Mouse (Mus musculus) kidney, embryonic 16.5 days (tissue): Measurements from ENCODE around the gene Clic4. TPM values are rescaled to one million over a fixed set of nuclear protein-coding genes. Genes with fewer than 3 reads are reported as not detected.

Source experiments
- ATAC-seq: fragments of 200-750 bp; cut with Nextera tagmentation; 2 replicates; pipeline ENCODE4 v1.8.0; 2017; ENCODE audit warnings: moderate TSS enrichment; ENCODE audit not compliant: low FRiP score, low TSS enrichment
- H3K27ac ChIP-seq: fragments of 300-500 bp; sonication (generic); 2 replicates; pipeline ENCODE4 v1.5.1; 2014; ENCODE audit warnings: low read length
- H3K27me3 ChIP-seq: fragments of 300-500 bp; sonication (generic); 2 replicates; pipeline ENCODE4 v1.6.1; 2014; ENCODE audit warnings: low read length, control low read depth, mixed read lengths; ENCODE audit not compliant: insufficient read depth
- H3K36me3 ChIP-seq: fragments of 300-500 bp; sonication (generic); 2 replicates; pipeline ENCODE4 v1.6.1; 2014; ENCODE audit warnings: low read length, control low read depth, mixed read lengths; ENCODE audit not compliant: insufficient read depth
- H3K4me1 ChIP-seq: fragments of 300-500 bp; sonication (generic); 2 replicates; pipeline ENCODE4 v1.6.1; 2014; ENCODE audit warnings: low read length, control low read depth, mixed read lengths; ENCODE audit not compliant: insufficient read depth
- H3K4me2 ChIP-seq: fragments of 300-500 bp; sonication (generic); replicated peaks from 2 replicates; pipeline ENCODE4 v1.6.1; 2014; ENCODE audit warnings: low read depth, low read length
- H3K4me3 ChIP-seq: fragments of 300-500 bp; sonication (generic); 2 replicates; pipeline ENCODE4 v1.5.1; 2014; ENCODE audit warnings: mild to moderate bottlenecking, low read length
- H3K9ac ChIP-seq: fragments of 300-500 bp; sonication (generic); replicated peaks from 2 replicates; pipeline ENCODE4 v1.6.1; 2014; ENCODE audit warnings: low read length
- H3K9me3 ChIP-seq: fragments of 300-500 bp; sonication (generic); 2 replicates; pipeline ENCODE4 v1.6.1; 2016; ENCODE audit warnings: low read length, control low read depth
- WGBS: fragments of 180-500 bp; shearing (Covaris S2); extraction: QIAGEN DNeasy Blood & Tissue Kit; methylation state at CpG from one replicate; pipeline ENCODE4 v1.1.7; 2014; 5-methylcytosine and 5-hydroxymethylcytosine counted together
- polyA plus RNA-seq: library from polyadenylated mRNA; unstranded; fragments of >200 nt; fragmentation: Nextera tagmentation; extraction: Ambion mirVana; gene quantifications from 2 replicates; pipeline ENCODE4 v1.2.1, GENCODE M21; 2015

The Clic4 gene
- polyA plus RNA-seq, 1 experiment from 2014 or later, result 228 TPM

GRCm38 (mm10) chr4:135230661-135231060, 42.0 kb downstream of the Clic4 start:
- WGBS, result 81% methylated on average over 5 of the region's 5 CpGs
- ATAC-seq, result no peak
- Histone ChIP-seq H3K36me3 (peaks cover 7% of the 10 kb centered on the region; the same call in 1 of the 2 replicates), H3K4me1 (peaks cover 8% of the 10 kb centered on the region), H3K27me3 (no peaks in the 10 kb centered on the region), H3K4me3 (no peak overlapping the region), H3K9me3 (no peaks in the 10 kb centered on the region), H3K9ac (no peak overlapping the region), H3K27ac (no peak overlapping the region), H3K4me2 (no peak overlapping the region)

- Histone ChIP-seq H3K4me3 (no peak overlapping the region), H3K4me2 (no peak overlapping the region), H3K9ac (no peak overlapping the region), H3K9me3 (no peaks in the 10 kb centered on the region), H3K4me1 (peaks cover 8% of the 10 kb centered on the region), H3K36me3 (peaks cover 11% of the 10 kb centered on the region; the same call in 1 of the 2 replicates), H3K27me3 (no peaks in the 10 kb centered on the region), H3K27ac (no peak overlapping the region)
- no peak for ATAC-seq
- 54% methylated on average over 4 of the region's 4 CpGs for WGBS
Observed at GRCm38 (mm10) chr4:135229871-135230270, 42.7 kb downstream of the Clic4 start.

- H3K9me3 ChIP-seq, result no peaks in the 10 kb centered on the region
- 84% methylated on average over 3 of the region's 3 CpGs for WGBS
- no peak for ATAC-seq
- H3K36me3 ChIP-seq, result peaks cover 26% of the 10 kb centered on the region; the same call in 1 of the 2 replicates
- peaks cover 3% of the 10 kb centered on the region; the same call in 1 of the 2 replicates for H3K4me1 ChIP-seq
- no peak overlapping the region for H3K4me2 ChIP-seq
- H3K4me3 ChIP-seq, result no peak overlapping the region
- H3K27me3 ChIP-seq, result no peaks in the 10 kb centered on the region
- H3K27ac ChIP-seq, result no peak overlapping the region
- no peak overlapping the region for H3K9ac ChIP-seq
Observed at GRCm38 (mm10) chr4:135228136-135228535, 44.5 kb downstream of the Clic4 start.

- Histone ChIP-seq H3K4me2 (no peak overlapping the region), H3K36me3 (peaks cover 39% of the 10 kb centered on the region), H3K9ac (no peak overlapping the region), H3K27ac (no peak overlapping the region), H3K4me1 (peaks cover 3% of the 10 kb centered on the region; the same call in 1 of the 2 replicates), H3K4me3 (no peak overlapping the region), H3K27me3 (no peaks in the 10 kb centered on the region), H3K9me3 (no peaks in the 10 kb centered on the region)
- 89% methylated on average over 12 of the region's 12 CpGs for WGBS
- no peak for ATAC-seq
Observed at GRCm38 (mm10) chr4:135226008-135226667, 46.5 kb downstream of the Clic4 start.

DNA sequence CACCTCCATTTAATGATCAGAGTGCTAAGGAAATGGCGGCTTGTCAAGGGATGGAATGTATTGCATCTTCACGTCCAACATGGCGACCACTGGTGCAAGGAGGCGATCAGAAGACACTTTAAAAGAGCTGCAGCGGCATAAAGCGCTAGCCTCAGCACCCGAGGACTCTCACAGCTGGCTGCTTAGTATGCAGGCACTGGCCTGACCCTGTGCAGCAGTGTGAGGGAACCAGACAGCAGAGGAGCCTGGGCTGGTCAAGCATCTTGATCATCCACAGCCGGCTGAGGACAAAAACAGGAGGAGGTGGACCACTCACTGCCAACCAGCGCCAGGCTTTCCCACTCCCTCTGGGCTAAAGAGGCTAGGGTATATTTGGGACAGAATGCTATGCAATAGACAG, 48.8 kb downstream of the Clic4 start:
- H3K36me3 ChIP-seq, result peaks cover 43% of the 10 kb centered on the region
- H3K9ac ChIP-seq, result no peak overlapping the region
- ATAC-seq, result no peak

DNA sequence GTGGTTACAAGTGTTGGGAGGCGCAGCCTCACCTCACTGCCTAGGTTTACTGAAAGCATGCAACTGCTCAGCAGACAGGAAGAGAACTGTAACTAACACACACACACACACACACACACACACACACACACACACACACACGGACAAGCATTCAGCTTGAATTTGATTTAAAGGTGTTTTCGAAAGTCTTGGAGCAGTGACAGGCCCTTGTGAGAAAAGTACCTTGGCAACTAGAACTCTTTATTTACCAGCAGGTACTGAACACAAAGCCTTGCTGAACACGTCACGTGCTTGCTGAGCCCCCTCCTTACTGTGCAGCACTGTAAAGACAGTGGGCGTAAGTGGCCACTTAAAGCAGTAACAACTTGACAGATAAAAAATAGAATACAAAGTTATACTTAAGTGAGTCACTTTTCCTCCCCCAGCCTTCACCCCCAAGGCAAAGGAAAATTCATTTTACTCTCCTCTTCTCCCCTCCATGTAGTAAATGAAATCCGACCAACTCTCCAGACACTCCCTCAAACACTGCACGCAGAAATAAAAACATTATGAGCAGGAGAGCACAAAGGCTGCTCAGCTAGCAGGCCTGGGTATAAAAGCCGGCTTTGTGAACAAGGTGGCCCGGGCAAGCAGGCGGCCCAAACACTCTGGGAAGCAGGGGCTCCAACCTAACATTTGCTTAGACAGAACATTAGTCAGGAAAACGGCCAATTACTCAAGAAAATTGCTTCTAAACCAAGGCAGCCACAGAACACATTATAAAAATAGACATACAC, 50.8 kb downstream of the Clic4 start:
- ATAC-seq, result no peak
- H3K9ac ChIP-seq, result no peak overlapping the region
- no peaks in the 10 kb centered on the region for H3K9me3 ChIP-seq
- H3K36me3 ChIP-seq, result peaks cover 62% of the 10 kb centered on the region
- 0 out of 2 replicates have a peak, but pooled peaks cover 10% of the 10 kb centered on the region for H3K4me1 ChIP-seq
- 71% methylated on average over 12 of the region's 12 CpGs for WGBS
- no peak overlapping the region for H3K4me3 ChIP-seq
- H3K4me2 ChIP-seq, result no peak overlapping the region
- no peaks in the 10 kb centered on the region for H3K27me3 ChIP-seq
- no peak overlapping the region for H3K27ac ChIP-seq

More for the DNA sequence above, 48.8 kb downstream of the Clic4 start:
- Histone ChIP-seq H3K27me3 (no peaks in the 10 kb centered on the region), H3K4me2 (no peak overlapping the region), H3K4me3 (no peak overlapping the region), H3K4me1 (peaks cover 10% of the 10 kb centered on the region; the same call in 1 of the 2 replicates), H3K9me3 (no peaks in the 10 kb centered on the region), H3K27ac (no peak overlapping the region)
- 82% methylated on average over 9 of the region's 9 CpGs for WGBS

DNA sequence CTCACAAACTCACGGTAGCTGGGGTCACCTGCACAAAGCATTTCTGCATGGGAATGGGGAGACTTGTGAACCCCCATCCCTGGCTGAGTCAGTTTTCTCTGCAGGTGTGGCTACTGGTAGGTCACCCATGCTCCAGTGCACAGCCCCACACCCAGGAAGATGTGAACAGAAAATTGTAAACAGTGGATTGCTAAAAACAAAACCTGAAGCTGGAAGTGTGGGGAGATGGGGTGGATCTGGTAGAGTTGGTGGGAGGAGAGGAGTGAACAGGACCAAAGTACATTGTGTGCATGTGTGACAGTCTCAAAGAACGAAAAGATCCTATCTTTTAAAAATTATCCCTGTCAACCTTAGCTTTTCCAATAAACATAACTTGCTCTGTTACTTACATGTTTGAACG, 52.0 kb downstream of the Clic4 start:
- Histone ChIP-seq H3K36me3 (peaks cover 66% of the 10 kb centered on the region), H3K4me3 (no peak overlapping the region), H3K4me1 (0 out of 2 replicates have a peak, but pooled peaks cover 10% of the 10 kb centered on the region), H3K9ac (no peak overlapping the region), H3K4me2 (no peak overlapping the region), H3K27ac (no peak overlapping the region), H3K9me3 (no peaks in the 10 kb centered on the region), H3K27me3 (no peaks in the 10 kb centered on the region)
- ATAC-seq, result no peak
- WGBS, result 65% methylated on average over 3 of the region's 3 CpGs

DNA sequence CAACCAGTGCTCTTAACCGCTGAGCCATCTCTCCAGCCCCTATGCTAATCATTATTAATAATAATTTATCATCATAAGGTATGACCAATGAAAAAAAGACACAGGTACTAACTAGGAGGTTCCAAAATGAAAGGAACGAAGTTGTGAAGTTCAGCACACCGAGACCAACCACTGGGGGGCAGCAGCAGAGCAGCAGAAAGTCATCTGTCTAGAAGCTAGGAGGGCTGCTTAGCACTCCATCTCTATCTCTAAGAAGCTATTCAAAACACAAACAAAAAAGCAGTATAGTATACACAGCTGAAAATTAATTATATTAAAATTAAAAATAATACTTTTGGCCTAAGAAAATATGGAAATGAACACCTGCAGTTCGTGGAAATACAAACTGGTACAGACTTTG, 53.0 kb downstream of the Clic4 start:
- Histone ChIP-seq H3K27ac (no peak overlapping the region; the same call in 1 of the 2 replicates), H3K27me3 (no peaks in the 10 kb centered on the region), H3K4me3 (no peak overlapping the region), H3K36me3 (peaks cover 67% of the 10 kb centered on the region), H3K9ac (no peak overlapping the region), H3K4me2 (no peak overlapping the region), H3K9me3 (no peaks in the 10 kb centered on the region), H3K4me1 (0 out of 2 replicates have a peak, but pooled peaks cover 10% of the 10 kb centered on the region)
- WGBS, result 49% methylated on average over 4 of the region's 4 CpGs
- no peak; the same call in 1 of the 2 replicates for ATAC-seq

GRCm38 (mm10) chr4:135209846-135210245, 62.8 kb downstream of the Clic4 start:
- WGBS, result 77% methylated on average over 2 of the region's 2 CpGs
- peaks cover 3% of the 10 kb centered on the region; the same call in 1 of the 2 replicates for H3K36me3 ChIP-seq
- H3K9ac ChIP-seq, result no peak overlapping the region
- H3K4me1 ChIP-seq, result peaks cover 4% of the 10 kb centered on the region
- H3K4me2 ChIP-seq, result no peak overlapping the region
- no peak overlapping the region for H3K4me3 ChIP-seq
- H3K27ac ChIP-seq, result no peak overlapping the region
- ATAC-seq, result no peak
- H3K9me3 ChIP-seq, result peaks cover 5% of the 10 kb centered on the region
- H3K27me3 ChIP-seq, result peaks cover 7% of the 10 kb centered on the region
